Mouse (Mus musculus) adrenal gland, adult 10 weeks (tissue): ENCODE measurements around the gene Dzip1. TPM values are rescaled to one million over a fixed set of nuclear protein-coding genes. Genes with fewer than 3 reads are reported as not detected.

Experiments used
- polyA plus RNA-seq: library from polyadenylated mRNA; stranded (reverse); fragments of 350-450 nt; fragmentation: Illumina TruSeq; extraction: RNeasy Lipid Tissue Mini Kit (QIAGEN cat#74804); gene quantifications from one replicate; pipeline ENCODE4 v1.2.3, GENCODE M21; 2014; ENCODE audit warnings: low read depth, low replicate concordance

Dzip1 gene
- polyA plus RNA-seq: 11.3 TPM

GRCm38 (mm10) chr14:118924673-118925615 lies at the start of gene Dzip1:
Dzip1 (minus strand) TSS chr14:118925460.

GRCm38 (mm10) chr14:118937533-118938492 lies 12.6 kb upstream of the Dzip1 start, which contains the start of gene Dnajc3:
Dnajc3 (plus strand) TSS chr14:118937976.

Other genes with a start within 250 kb of the Dzip1 start
- 20.0 TPM for gene Abcc4, start 219.2 kb downstream of the Dzip1 start, polyA plus RNA-seq
- gene Cldn10, start 137.6 kb downstream of the Dzip1 start, polyA plus RNA-seq: 2.9 TPM
- gene Dnajc3, start 12.5 kb upstream of the Dzip1 start, polyA plus RNA-seq: 180 TPM
- gene Uggt2, start 174.0 kb upstream of the Dzip1 start, polyA plus RNA-seq: 26.7 TPM
- gene Hs6st3, start 212.9 kb upstream of the Dzip1 start, polyA plus RNA-seq: not detected